In the genomic region with DNA sequence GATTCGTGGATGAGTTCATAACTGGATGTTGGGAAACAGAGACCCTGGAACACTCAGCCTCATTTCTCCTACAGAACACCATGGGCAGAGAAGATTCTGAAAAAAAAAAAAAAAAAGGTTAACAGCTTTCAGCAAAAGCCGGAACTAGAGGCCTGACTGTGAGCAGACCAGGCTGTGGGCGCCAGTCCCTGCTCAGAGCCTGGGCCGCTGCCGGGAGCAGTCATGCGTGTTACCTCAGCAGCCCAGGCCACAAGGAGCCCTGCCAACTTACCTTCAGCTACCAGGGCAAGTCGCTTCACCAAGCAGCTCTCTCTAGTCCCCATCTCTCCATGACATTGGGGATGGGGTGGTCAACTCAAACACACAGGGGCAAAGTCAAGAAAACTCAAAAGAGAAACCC, we compare ENCODE assay signal across 12 mouse cellular contexts.
DNase-seq lines count a peak whose midpoint lies in the region; ATAC-seq and TF ChIP-seq lines count a peak whose summit lies in the region.
"Had no signal": no experiment of that assay in that cellular context is flagged by ENCODE, and none has a peak within 500 bp of the region (broad histone marks: within the 10 kb centered on the region; RNA-seq: fewer than 3 reads in every experiment).

No protein-coding gene starts in this region.

- CTCF ChIA-PET in Patski (lab: Charles Lee) = interaction anchor here (1.1 to 1.3 kb wide), 3 partner anchors 13 to 45 kb away, joined by 3 read pairs; no protein-coding TSS in a partner anchor

- no peaks in the 10 kb centered on the region for H3K27me3 ChIP-seq in Patski
- H3K27me3 ChIP-seq: lung, embryonic 15.5 days; neural tube, embryonic 13.5 days had no signal

- in situ Hi-C loops in Patski (cut with MboI; ENCODE audit: low pct_unique_long_range_greater_than_20kb) = no loop called here

- ATAC-seq in Patski = peak; percentile 75
- ATAC-seq: hindbrain, embryonic 16.5 days; midbrain, embryonic 16.5 days had no signal

- TF ChIP-seq CTCF in Patski (IDR thresholded peaks at IDR 0.05) = no peak

- peak; percentile 6 to 15 for DNase-seq in B cell, adult 2 months
- DNase-seq in Patski (ENCODE audit: low read depth, low spot score) = no peak
- DNase-seq in cerebellum, postnatal 10 days = peak; percentile 92 to 94
- DNase-seq in kidney, postnatal 10 days = peak; percentile 39
- no peak for DNase-seq in spleen, postnatal 14 days (ENCODE audit: low spot score in 2 of 2)
- no peak for DNase-seq in thymus, postnatal 25 days
- DNase-seq in thymus, postnatal 14 days = no peak
- DNase-seq: adrenal gland, postnatal 10 days had no signal

- POLR2A ChIA-PET in Patski (lab: Charles Lee) = interaction anchor here (0.6 to 0.9 kb wide), 2 partner anchors 10 to 169 kb away, joined by 3 to 5 read pairs; no protein-coding TSS in a partner anchor

Comparison
In these comparisons a context has a peak if more than half of its experiments do, and no peak if none do; other contexts are left out.
1. DNase-seq: peak in B cell, adult 2 months (2 of 2), cerebellum, postnatal 10 days (2 of 2) and kidney, postnatal 10 days (single experiment); none in Patski (single experiment), spleen, postnatal 14 days (0 of 2), thymus, postnatal 25 days (single experiment) and thymus, postnatal 14 days (single experiment).